Mouse (Mus musculus) stomach, postnatal 0 days (tissue): ENCODE measurements around the gene Mical3.

ENCODE experiments used
- CTCF ChIP-seq: IDR thresholded peaks from 2 replicates; pipeline ENCODE4 v1.5.1; 2016; ENCODE audit warnings: antibody characterized with exemption, low read depth, mild to moderate bottlenecking, moderate library complexity
- EP300 ChIP-seq: optimal IDR thresholded peaks from 2 replicates; pipeline ENCODE3; 2016; ENCODE audit warnings: antibody characterized with exemption

GRCm38 (mm10) chr6:121098109-121098508, 32.7 kb downstream of the Mical3 start:
- TF ChIP-seq CTCF: no peak
- TF ChIP-seq EP300: no peak
